Mouse (Mus musculus): Measurements from ENCODE around the gene Robo4. TPM values are rescaled to one million over a fixed set of nuclear protein-coding genes. Genes with fewer than 3 reads are reported as not detected.

The Robo4 gene
- total RNA-seq, 2 experiments from 2014 or later = 5.3 to 6.7 TPM

DNA sequence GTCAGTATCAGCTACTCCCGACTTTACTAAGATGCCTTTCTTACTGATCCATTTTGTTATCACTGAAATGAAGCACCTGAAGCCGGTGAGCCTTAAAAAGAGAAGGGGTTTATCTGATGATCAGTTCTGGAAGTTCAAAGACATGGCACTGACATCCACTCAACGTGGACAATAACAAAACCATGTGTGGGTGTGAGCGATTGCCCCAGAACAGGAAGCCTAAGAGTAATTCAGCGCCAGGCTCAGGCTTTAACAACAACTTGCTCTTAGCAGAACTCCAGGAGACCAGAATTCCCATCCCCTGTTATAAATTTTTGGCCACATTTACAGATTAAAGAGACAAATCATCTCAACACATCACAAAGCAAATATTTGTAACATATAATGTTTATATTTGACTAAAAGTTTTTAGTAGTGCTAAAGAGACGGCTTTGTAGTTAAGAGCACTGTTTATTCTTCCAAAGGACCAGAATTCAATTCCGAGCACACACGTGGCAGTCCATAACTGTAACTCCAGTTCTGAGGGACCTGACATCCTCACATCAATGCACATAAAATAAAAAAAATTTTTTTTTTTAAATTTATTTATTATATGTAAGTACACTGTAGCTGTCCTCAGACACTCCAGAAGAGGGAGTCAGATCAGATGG, 8.1 kb upstream of the Robo4 start:
- DNase-seq (ENCODE audit: extremely low spot score in 1 of 2, low spot score in 1 of 2) = no peak

DNA sequence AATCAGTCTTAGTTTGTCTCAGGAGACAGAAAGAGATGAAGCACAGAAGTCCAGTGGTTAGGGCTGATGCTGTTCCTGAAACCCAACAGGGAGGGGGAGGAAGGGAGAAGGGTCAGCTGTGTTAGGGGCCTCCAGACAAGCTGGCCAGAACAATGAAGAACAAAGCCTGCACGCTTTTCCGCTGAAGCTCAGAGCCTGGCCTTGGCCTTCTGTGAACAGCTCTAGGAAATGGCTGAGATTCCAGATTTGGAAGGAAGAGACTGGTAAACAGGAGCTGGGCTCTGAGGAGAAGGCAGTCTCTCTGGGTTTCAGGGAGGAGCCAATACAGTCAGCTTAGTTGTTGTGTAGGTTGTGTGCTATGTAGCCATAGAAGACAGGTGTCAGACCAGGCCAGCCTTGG, 1.1 kb upstream of the Robo4 start:
- DNase-seq (ENCODE audit: extremely low spot score in 1 of 2, low spot score in 1 of 2) = no peak

DNA sequence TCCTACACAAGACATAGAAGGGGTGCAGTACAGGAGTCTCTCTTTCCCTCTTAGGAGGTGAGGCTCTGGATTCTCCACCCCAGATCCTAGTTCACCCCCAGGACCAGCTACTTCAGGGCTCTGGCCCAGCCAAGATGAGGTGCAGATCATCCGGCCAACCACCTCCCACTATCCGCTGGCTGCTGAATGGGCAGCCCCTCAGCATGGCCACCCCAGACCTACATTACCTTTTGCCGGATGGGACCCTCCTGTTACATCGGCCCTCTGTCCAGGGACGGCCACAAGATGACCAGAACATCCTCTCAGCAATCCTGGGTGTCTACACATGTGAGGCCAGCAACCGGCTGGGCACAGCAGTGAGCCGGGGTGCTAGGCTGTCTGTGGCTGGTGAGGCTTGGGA, 804 bp downstream of the Robo4 start:
- DNase-seq (ENCODE audit: extremely low spot score in 1 of 2, low spot score in 1 of 2) = no peak

DNA sequence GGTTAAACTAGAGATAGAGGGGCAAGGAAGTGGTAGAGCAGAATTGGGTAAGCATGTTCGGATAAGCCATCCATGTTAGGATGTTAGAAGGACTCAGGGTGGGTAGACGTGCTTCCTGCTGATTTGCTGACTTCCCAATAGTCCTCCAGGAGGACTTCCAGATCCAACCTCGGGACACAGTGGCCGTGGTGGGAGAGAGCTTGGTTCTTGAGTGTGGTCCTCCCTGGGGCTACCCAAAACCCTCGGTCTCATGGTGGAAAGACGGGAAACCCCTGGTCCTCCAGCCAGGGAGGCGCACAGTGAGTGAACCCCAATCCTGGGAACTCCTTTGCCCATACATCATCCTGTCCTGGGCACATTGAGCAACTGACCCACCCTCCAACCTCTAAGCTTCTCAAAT, 1.3 kb downstream of the Robo4 start:
- DNase-seq (ENCODE audit: extremely low spot score in 1 of 2, low spot score in 1 of 2) = no peak

- DNase-seq (ENCODE audit: extremely low spot score in 1 of 2, low spot score in 1 of 2) = peak in 1 of 2 experiments; percentile 18
These were observed 4.7 kb downstream of the Robo4 start for GRCm38 (mm10) chr9:37406372-37406771.

- no peak for DNase-seq (ENCODE audit: extremely low spot score in 1 of 2, low spot score in 1 of 2)
These were observed 6.3 kb downstream of the Robo4 start for GRCm38 (mm10) chr9:37407850-37408502.

GRCm38 (mm10) chr9:37409698-37410445, 8.2 kb downstream of the Robo4 start:
- no peak for DNase-seq (ENCODE audit: extremely low spot score in 1 of 2, low spot score in 1 of 2)

- no peak for DNase-seq (ENCODE audit: extremely low spot score in 1 of 2, low spot score in 1 of 2)
These were observed 11.3 kb downstream of the Robo4 start for GRCm38 (mm10) chr9:37412989-37413388.

GRCm38 (mm10) chr9:37414666-37415065, 13.0 kb downstream of the Robo4 start:
- no peak for DNase-seq (ENCODE audit: extremely low spot score in 1 of 2, low spot score in 1 of 2)

GRCm38 (mm10) chr9:37418791-37419190, 17.1 kb downstream of the Robo4 start:
- no peak for DNase-seq (ENCODE audit: extremely low spot score in 1 of 2, low spot score in 1 of 2)

DNA sequence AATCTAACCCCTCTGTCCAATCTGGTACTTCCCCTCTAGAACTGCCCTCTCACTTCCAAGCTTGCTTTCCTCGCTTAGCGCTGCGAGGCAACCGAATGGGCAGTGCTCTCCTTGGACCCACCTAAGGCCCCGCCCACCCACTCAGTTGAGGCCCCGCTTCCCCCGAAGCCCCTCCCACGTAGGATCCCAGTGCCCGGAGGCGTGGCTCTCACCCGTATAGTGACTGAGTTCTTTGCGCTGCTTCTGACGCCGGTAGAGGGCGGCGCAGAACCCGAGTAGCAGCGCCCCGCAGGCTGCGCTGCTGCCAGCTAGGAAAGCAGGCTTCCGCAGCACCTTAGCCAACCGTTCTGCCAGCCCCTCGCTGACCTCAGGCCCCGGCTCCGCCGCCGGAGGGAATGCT, 19.0 kb downstream of the Robo4 start:
- peak; percentile 51 to 55 for DNase-seq (ENCODE audit: extremely low spot score in 1 of 2, low spot score in 1 of 2)

GRCm38 (mm10) chr9:37421239-37421638, 19.5 kb downstream of the Robo4 start:
- DNase-seq (ENCODE audit: extremely low spot score in 1 of 2, low spot score in 1 of 2) = no peak

GRCm38 (mm10) chr9:37429326-37429725, 27.6 kb downstream of the Robo4 start:
- DNase-seq (ENCODE audit: extremely low spot score in 1 of 2, low spot score in 1 of 2) = no peak

DNA sequence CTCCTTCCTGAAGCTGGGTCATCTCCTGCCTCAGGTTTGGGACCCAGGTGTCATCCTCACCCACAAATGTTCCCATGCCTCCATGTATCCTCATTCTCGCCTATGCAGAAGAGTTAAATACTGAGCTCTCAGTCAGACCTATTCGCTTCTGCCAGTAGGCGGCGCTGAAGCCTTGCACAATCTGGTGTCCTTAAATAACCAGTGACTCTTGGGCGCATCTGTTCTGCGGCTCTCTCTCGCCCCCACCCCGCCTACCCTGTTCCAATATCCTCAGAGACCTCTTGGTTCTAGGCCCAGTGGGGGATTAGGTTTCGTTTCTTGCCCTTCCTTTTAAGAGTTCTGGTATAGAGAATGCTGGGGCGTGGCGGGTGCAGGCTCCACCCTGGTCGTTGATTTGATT, 28.9 kb downstream of the Robo4 start:
- peak; percentile 83 to 97 for DNase-seq (ENCODE audit: extremely low spot score in 1 of 2, low spot score in 1 of 2)

DNA sequence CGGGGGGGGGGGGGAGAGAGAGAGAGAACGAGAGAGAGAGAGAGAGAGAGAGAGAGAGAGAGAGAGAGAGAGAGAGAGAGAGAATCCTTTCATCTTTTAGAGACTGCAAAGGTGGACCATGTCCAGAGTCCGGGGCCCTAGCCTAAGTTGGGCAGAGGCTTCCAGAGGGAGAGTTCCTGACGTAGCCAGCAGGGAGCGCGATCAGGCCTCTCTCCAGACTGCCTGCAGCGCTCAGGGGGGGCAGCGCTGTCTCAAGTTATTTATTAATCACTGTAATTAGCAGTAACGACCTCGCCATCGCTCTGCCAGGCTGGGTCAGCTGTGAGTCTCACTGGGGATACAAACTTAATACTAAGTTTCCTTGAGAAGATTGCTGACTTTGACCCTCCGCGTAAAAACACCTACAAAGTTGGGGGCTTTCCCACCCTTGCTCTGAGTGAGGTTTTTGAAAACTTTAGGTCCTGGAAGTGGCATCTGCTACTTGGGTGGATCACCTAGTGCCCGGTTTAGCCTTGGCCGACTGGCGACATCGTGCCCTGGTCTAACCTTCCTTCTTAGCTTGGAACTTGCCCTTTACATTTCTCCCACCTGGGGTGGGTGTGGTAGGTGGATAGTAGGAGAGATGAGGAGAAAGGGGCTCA, 30.4 kb downstream of the Robo4 start:
- peak in 1 of 2 experiments; percentile 66 for DNase-seq (ENCODE audit: extremely low spot score in 1 of 2, low spot score in 1 of 2)

- no peak for DNase-seq (ENCODE audit: extremely low spot score in 1 of 2, low spot score in 1 of 2)
These were observed 31.2 kb downstream of the Robo4 start, which contains the start of gene Robo3 for GRCm38 (mm10) chr9:37432720-37433421. Robo3 (minus strand) TSS chr9:37433246.

DNA sequence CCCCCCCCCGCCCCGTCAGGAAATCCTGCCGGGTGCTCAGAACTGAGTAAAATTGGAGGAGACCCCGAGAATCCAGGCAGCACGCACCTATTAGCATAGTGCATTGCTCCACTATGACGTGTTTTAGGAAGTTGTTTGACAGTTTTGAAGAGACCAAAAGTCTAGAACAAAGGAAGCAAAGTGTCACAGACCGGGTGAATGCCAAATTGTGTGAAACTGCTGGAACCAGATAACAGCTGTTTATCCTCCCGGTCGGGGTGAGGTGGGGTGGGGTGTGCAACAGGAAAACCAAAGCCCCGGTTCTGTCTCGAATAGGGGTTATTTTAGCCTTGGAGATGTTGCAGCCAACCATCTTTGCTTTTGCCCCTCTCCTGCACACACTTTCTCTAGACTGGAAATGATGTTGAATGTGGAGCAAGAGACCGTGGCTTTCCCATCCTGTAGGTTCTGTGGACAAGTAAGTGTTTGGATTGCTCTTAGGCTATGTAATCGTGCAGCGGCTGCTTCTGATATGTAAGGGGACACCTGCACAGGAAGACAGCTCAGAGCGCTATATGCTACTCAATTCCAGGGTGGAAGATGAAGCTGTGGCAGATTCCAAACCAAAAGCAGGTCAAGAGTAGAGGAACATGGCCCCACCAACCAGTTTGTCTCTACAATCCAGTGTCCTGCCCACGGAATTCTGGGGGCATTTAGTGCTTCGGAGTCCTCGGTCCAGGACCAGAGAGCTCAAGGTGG, 32.3 kb downstream of the Robo4 start:
- DNase-seq (ENCODE audit: extremely low spot score in 1 of 2, low spot score in 1 of 2) = no peak

DNA sequence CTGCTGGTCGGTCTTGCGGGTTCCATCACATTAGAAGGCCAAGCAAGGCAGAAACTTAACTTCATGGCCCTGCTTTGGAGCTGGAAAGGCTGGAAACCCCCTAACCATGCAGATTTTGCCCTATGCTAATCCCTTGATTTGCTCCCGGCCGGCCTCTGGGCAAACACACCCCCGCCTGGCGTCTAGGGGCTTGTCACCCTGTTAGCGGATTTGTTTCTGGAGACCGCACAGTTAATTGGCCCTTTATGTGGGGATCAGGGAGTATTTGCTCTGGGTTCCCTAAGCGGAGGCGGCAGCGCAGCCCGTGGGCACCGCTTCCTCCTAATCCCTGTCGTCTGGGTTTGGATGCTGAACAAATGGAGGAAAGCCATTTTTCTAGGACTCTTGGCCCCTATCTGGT, 33.2 kb downstream of the Robo4 start:
- no peak for DNase-seq (ENCODE audit: extremely low spot score in 1 of 2, low spot score in 1 of 2)

DNA sequence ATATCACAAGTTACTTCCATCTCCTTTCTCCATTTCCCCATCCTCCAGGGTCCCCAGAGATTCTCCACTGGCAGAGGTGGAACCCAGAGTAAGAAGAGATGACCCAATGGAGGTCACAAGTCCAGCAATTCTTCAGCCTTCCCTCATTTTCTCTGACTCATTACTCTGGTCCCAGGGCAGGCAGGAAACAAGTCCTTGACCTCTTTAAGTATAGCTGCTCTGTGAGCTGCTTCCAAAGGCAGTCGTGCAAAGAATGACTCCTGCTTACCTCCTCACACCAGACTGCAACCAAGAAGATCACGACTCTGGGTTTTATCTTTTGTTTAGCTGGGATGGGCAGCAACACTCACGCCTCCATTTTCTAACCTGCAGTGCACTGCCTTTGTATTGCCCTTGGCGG, 33.9 kb downstream of the Robo4 start:
- no peak for DNase-seq (ENCODE audit: extremely low spot score in 1 of 2, low spot score in 1 of 2)
